Mouse (Mus musculus) thymus, postnatal 14 days (tissue): ENCODE results near the gene Dapl1.

Source experiments
- DNase-seq: peaks from one replicate; pipeline ENCODE4 v3.0.0; 2021

Gene Dapl1

DNA sequence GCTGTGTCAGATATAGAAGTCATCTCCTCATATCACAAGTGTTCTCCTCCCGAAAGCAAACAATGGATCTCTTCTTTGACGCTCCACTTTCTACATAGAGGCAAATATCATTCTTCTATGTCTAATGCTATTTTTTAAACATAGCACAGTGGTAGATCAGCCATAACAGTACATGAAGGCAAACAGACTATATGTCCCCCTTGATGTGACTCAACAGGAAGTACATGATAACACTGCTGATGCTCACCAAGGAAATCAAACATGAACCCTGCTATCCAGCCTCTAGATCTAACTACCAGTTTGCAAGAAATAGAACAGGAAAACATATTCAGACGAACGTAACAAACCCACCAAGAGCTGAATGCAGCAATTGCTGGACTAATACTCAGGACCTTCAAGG lies 10.1 kb upstream of the Dapl1 start:
- no peak for DNase-seq

DNA sequence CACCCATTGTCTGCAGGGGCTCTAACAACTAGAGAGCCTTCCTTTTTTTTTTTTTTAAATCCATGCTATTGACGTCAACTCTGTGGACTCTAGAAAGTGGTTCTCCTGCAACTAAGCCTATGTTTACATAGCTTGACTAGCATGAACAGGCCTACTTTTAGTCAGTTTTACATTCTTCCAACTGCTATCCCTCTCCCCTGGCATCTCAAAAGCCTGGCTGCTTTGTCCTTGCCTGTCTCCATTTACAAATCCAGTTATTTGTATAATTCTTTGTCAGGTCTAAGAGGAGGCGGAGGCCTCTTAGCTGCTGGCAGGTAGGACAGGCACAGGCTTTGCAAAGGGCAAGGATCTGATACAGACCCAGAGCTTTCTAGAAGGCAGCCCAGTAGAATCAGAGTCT lies 627 bp downstream of the Dapl1 start:
- no peak for DNase-seq

DNA sequence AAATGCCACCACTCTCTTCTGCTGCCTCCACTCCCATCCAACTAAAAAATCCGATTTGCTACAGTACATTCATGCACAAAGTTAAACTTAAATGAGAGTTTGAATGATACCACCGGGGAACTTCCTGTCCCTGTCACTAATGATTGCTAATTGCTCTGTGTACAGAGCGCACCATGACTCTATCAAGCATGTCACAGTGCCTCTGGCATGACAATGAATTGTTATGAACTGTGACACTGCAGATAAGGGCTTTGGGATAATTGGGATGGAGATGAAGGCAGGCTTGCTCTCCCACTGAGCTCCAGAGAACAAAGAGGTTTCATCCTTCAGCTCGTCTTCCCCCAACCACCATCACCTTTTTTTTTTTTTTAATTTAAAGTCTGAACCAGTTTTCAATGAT lies 1.2 kb downstream of the Dapl1 start:
- DNase-seq = no peak

DNA sequence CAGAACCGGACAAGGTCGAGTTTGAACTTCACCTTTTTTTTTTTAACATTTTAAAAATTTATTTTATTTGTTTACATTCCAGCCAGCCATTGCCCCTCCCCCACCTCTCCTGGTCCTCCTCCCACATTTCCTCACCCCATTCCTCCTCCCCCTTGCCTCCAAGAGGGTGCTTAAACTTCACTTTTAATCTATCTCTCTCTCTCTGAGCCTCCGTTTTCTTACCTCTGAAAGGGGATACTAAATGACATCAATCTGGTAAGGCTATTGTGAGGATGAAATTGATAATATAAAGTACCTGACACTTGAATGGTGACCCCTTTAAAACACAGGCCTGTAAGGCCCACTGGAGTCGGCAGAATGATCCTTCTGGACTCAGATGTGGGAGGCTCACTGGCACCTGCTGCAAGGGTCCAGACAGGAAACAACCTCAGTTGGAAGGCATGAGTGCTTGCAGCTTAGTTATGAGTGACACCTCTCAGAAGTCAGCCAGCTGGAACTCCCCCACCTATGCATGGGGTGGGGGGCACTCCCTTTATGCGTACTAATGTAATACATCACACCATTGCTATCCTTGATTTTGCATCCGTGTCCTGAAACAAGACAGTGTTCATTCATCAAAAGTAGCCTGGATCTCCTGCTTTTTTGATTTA lies 1.9 kb downstream of the Dapl1 start:
- DNase-seq = no peak

DNA sequence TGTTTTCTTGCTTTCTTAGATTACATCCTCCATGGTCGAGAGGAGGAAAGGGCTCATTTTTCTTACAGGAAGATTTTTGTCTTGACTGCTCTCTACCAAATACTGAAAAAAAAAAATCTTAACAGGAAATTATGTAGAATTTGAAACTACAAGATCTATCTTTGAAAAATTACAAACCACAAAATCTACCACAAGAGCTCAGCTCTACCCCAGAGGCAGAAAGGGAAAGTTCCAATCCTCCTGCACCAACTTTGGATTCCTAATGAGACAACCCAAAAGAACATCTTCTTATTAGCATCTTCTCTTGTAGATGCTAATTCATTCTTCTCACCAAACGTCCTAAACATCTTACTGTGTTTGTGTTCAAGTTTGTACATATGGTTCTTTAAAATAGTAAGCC lies 3.8 kb downstream of the Dapl1 start:
- no peak for DNase-seq

DNA sequence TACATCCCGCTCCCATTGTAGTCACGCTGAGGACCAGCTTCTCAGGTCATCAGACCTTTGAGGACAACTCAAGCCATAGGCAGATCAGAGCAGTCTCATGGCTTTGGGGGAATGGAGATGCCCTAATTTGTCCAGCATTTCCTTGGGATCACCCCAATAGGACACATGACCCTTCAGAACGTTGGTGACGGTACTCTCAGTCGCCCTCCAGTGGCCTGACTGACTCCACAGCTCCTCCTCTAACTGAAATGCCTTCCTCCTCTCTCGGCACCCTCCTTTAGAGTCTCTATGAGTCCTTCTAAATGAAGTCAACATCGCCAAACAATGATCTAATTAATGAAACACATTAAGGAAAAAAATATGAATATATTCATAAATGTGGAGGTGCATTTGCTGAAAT lies 5.9 kb downstream of the Dapl1 start:
- DNase-seq = peak; percentile 28

DNA sequence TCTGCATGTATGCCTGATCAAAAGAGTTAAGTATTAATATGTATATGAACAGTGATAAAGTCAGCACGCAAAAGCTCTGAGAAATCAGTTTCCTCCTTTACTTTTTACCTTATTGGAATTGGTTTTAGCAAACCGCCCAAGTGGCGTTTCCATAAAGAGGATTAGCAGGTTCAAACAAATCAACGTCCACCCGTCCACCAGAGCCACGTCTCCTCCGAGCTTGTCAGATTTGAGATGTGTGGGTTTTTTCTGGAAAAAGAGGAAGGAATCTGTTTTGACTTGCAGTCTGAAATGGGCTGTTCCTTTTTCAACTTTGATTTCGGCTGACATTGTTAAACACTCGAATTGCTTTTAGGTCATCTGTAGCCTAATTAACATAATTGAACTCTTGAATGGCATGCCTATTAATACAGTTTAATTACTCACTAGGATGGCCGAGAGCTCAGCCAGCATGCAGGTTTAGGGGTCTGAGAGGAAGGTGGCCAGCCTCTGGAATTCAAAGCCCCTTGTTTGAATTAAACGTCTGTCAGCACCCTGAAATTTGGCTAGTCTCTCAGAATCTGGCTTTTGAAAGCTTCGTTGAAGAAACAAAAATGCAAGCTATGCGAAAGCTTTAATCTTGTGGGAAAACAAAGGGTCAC lies 9.1 kb downstream of the Dapl1 start:
- no peak for DNase-seq

DNA sequence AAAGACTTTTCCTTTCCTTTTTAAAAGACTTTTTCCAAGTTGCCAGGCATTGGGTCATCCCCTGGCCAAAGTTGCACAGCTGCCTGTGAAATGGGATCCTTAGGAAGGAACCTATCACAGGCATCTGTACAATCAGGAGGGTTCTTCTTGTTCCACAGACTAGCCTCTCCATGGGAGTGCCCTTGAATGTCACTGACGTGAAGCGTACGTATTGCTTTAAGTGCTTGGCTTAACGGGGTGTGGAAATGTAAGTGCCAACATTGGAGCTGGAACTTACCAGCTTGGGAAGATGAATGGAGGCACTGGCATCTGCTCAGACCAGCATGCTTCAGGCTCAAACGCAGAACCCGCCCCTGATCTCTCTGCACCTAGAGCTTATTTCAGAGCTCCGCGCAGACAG lies 14.7 kb downstream of the Dapl1 start:
- no peak for DNase-seq

DNA sequence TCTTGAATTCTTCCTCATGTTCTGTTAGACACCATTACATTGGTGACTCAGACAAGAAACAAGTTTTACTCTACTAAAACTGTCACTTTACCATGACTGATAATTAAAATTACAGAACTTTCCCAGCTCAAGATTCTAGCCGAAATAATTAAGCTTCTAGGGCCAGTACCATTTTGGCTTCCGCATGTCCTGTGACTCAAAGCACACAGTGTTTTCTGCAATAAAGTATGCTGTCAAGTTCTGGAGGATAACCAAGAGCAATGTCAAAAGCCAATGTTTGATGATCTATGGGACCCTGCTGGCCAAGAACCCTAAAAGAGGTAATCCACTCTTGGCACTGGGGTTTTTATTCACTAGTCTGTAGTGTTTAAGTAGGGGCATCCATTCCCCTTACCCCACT lies 15.3 kb downstream of the Dapl1 start:
- DNase-seq = no peak

DNA sequence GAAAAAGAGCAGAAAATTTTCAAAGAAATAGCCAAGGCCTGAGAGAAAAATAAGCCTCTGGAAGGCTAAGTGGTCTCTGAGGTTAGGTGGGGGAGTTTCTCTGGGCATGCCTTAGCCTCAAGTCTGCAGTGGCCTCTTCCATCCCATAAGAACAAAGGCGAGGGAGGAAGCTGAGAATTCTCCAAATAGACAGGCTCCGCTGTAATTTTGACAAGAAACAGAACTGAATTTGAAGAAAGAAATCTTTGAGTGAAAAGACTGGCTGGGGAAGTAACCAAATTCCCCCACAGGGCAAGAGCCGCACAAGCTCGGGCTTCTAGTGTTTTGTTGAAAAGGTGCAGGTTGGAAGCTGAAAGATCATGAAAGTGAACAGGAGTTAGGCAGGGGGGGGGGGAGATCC lies 24.6 kb downstream of the Dapl1 start:
- no peak for DNase-seq

DNA sequence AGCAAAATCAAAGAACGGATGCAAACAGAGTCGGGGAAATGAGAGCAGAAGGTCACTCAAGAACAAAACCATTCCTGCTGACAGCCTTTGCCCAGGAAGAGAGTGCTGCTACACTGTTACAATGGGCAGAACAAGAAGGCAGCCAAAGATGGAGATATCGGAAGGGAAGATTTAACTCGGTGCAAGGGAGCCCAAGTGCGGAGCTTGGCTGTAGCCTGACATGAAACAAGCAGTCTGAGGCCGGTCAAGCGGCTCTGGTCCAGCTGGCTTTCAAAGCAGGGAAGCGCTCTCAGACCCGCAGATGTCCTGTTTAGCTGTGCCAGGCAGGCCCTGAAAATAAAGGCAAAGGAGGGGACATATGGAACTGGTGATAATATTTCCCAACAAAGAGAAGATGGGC lies 26.0 kb downstream of the Dapl1 start:
- no peak for DNase-seq

DNA sequence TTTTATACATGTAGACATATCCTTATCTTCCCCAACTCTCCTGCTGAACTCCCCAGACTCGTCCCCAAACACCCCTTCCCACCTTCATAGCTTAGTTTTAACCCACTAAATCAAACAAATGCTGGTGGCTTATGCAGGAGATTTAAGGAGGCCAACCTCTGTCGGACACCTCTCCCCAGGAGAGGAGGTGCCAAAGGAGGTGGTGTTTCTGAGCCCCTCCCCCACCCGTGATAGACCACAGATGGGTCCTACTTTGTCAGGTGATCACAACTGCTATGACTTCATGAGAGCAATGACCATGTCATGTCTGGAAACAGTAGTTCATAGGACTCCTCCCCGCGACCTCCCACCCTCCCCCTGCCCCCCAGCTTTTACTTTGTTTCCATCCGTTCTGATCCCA lies 26.4 kb downstream of the Dapl1 start:
- DNase-seq = no peak

DNA sequence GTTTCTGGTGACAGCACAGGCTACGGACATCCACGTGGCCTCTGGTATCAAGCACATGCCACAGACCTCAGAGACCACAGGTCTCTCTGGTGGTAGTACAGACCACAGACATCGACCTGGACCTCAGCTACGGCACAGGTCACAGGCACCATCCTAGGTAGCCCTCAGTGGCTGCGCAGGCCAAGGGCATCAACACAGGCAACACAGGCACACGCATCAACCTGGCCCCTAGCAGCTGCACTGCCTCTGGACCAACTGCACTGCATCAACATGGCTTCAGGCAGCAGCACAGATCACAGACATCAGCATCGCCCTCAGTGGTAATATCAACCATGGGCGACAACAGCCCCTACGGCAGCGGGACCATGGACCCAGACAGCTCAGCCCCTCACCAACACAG lies 36.2 kb downstream of the Dapl1 start:
- DNase-seq = no peak

DNA sequence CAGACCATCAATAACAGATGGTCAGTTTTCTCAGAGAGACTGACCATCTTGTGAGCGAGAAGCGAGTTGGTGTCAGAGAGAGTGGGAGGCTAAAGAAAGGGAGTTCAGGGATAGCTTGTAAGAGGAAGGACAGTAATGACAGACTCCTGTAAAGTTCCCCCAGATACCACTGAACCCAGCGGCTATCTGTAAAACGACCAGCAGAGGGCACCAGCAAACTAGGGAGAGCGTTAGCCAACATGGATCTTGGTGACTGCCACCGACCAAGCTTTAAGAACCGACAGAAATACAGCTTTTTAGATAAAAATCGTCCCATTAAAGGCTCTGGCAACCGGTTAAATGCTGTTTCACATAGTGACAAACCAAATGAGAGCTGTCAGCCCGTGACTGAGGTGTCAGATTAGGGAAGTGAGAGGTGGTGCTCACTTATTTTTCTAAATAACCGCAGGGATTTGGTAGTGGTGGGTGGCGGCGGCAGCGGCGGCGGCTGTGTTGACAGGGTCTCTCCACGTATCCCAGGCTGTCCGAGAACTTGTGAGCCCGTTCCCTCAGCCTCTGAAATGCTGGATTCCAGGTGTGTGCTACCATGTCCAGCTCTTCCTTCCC lies 37.7 kb downstream of the Dapl1 start:
- DNase-seq = peak; percentile 80

DNA sequence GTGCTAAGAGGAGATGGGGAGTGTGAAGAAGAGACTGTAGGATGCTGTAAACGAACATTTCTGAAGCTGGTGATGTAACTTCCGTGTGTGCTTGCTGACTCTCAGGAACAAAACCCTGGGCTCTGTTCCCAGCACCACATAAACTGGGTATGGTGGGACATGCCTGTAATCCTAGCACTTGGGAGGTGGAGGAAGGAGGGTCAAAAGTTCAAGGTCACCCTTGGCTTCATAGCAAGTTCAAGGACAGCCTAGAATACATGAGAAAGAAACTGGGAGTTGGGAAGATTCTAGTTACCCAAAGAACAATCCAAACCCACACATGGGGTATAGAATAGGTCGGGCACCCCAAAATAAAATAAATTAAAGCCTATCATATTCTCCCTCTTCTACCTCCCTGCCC lies 39.1 kb downstream of the Dapl1 start:
- DNase-seq = no peak

DNA sequence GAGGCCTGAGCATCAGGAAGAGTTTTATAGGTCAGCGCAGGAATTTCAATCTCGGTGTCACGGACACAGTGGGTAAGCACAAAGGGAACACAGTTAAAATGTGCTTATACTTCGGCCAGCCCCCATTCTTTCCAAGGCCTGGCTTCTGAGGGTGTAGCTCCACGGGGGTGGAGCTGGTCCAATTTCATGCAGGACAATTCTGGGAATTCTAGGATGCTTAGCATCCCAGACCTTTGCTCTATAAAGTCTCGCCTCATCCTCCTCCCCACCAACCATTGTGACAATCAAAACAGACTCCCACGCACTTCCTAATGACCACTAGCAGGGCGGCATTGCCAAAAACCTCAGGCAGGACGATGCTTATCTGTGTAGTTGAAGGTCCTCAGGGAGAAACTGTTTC lies 42.4 kb downstream of the Dapl1 start:
- DNase-seq = no peak

DNA sequence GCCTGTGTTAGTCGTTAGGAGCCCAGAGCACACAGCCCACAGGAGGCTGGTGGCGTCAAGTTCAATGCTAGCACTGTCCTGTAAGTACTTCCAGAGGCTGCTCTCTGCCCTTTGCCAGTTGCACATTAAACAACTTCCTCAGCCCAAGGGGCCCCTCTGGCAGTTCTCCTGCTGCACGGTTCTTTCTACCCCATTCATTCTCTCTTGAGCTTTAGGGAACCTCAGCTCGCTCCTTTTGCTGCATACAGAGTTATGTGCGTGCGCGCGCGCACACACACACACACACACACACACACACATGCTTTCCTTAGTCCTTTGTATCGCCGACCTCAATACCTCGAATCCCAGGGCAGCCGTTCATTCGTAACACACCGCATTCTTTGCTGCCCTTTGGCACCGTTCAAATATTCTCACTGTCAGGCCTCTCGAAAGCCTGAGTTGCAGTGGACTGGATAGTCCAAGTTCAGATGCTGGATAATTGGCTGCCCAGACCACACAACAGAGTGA lies 45.2 kb downstream of the Dapl1 start:
- no peak for DNase-seq

DNA sequence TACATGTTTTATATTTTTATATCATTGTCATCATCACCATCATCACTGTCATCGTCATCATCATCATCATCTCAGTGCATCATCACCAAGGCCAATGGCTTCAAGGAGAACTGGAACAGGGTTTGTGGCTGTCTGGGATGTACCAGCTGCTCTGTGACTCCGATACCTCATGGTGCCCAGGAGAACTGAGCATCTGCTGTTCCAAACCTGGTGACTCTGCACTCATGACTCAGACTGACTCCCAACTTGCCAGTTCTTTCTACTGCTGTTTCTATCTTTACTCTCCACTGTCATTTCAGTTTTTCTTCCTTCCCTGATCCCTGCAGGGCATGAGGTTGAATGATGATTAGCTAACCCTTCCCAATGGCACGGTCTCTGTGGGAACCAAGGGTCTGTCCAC lies 46.4 kb downstream of the Dapl1 start:
- DNase-seq = no peak

DNA sequence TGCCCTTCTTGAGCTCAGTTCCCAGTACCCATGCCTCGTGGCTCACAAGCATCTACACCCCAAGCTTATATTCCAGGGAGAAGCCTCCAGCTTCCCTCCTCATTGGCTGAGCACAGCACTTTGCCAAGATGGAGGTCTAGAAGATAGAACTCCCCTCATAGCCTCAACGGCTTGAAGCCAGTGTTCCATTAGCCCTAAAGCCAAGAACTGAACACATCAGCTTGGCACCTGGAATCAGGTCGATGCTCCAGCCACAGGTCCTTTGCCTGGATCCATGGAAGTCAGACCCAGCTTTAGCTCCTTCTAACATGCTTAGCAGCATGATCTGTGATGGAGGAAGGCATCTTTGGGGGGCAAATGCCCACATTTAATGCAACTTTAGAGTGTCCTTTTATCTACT lies 48.5 kb downstream of the Dapl1 start:
- no peak for DNase-seq

DNA sequence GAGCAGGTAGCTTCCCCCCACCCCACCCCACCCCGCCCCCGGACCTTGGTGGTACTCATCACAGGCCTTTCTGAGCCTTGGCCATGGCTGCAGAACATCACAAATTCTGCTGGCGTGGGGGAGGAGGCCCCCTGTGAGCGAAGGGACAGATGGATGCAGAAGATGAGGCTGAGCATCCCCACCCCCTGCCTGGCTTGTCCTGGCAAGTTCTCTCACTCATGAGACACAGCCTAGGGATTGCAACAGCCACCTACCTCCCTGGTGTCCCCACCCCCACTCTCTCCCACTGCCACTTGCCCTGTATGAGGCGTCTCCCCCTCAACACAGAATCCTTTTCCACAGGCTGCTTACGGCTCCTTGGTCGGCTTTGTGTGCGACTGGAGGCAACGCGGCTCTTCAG lies 49.1 kb downstream of the Dapl1 start:
- DNase-seq = no peak

DNA sequence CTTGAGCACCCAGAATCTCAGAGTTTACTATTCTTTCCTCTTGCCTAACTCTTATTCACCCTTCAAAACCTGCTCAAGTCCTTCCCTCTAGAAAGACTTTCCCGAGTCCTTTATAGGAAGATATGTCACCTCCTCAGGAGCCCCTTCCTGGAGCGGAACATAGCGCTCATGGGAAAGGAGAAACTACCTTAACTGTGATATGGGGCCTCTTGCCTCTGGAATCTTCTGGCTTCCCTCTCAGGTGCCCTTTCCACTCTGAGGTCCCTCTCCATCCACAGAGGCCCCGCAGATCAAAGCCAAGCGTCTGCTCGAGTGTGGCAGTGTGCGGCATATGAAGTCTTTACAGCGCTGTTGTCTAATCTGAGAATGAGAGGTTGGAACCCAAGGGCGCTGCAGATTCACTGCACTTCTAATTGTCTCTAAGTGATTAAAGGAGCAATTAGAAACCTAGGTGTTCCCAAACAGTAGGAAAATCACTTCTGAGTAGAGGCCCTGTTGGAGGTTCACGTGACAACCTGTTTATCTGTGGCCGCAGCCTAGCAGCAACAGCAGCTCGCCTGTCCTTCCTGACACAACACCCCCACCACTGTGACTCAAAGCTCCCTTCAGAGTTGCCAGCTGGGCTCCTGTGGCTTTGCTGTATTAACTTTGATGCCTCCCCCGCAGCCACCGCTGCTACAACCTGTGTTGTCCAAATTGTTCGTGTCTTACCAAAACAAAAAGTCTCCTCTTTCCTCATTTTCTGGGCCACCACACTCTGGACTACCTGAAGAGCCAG lies 49.7 kb downstream of the Dapl1 start:
- no peak for DNase-seq

DNA sequence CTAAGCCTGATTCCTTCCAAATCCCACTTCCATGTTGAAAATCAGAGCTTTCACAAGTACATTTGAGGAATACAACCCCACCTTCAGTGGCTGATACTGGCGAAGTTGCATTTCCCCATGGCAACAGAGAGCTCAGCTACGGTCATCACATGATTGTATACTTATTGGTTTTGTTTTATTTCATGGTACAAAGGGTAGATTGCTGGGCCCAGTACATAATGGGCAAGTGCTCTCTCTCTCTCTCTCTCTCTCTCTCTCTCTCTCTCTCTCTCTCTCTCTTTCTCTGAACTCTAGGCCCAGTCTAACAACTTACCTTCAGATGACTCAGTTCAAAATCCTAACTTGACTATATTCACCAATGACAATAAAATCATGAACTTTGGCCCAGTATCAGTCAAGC lies 52.5 kb downstream of the Dapl1 start:
- no peak for DNase-seq

DNA sequence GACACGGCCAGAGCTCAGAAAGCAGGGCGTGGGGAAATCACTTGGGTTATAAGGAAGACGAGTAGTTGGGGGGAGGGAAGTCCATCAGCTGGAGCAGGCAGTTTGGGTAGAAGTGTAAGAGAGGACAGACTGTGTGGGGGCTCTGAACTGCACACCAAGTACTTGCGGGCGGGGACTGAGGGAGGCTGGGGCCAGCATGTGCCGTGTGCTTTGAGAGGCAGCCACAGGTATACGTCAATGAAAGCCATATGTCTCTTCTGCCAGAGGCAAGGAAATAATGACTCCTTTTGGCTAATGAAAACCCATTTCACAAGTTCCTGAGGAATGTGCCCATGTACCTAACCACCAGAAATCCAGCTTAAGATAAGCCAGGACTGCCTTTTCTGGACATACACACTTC lies 53.6 kb downstream of the Dapl1 start:
- DNase-seq = no peak

DNA sequence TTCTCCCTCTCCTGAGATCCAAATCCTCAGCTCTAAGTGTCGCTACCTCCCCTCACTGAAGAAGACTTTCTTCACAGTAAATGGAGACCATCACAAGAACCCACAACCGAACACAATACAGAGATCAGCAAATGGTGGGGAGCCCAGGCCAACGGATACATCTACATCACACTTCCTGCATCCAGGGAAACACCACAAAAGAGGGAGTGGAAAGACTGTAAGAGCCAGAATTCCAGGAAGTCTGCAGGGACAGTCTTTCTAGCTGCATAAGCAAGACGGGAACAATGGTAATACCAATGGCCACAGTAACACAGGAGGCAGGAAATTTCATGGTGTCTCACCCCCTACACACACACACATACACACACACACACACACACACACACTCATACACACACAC lies 55.3 kb downstream of the Dapl1 start:
- DNase-seq = no peak
